Mouse (Mus musculus) heart, postnatal 0 days (tissue): Measurements from ENCODE around the gene Grap2. TPM values are rescaled to one million over a fixed set of nuclear protein-coding genes. Genes with fewer than 3 reads are reported as not detected.
"Not testable (repeated sequence)": the region's sequence is repeated elsewhere in the genome, so short reads cannot be mapped to it uniquely, and the experiment has no call there.

Experiments used
- ATAC-seq: fragments of 200-750 bp; cut with Nextera tagmentation; 2 replicates; pipeline ENCODE4 v1.8.0; 2017; ENCODE audit warnings: low read depth, moderate number of reproducible peaks, moderate library complexity; ENCODE audit not compliant: insufficient read depth
- DNase-seq: peaks from one replicate; pipeline ENCODE4 v3.0.0-alpha.2; 2016; ENCODE audit warnings: low spot score
- H3K27ac ChIP-seq: fragments of 300-500 bp; sonication (generic); 2 replicates; pipeline ENCODE4 v1.5.1; 2014; ENCODE audit warnings: low read depth, mild to moderate bottlenecking
- H3K27me3 ChIP-seq: fragments of 300-500 bp; sonication (generic); 2 replicates; pipeline ENCODE4 v1.6.1; 2014; ENCODE audit warnings: low read length, mixed read lengths; ENCODE audit not compliant: control insufficient read depth, insufficient read depth
- H3K36me3 ChIP-seq: fragments of 300-500 bp; sonication (generic); replicated peaks from 2 replicates; pipeline ENCODE4 v1.6.1; 2014; ENCODE audit warnings: low read length, mixed read lengths; ENCODE audit not compliant: control insufficient read depth, insufficient read depth
- H3K4me1 ChIP-seq: fragments of 300-500 bp; sonication (generic); 2 replicates; pipeline ENCODE4 v1.6.1; 2014; ENCODE audit warnings: antibody characterized with exemption; ENCODE audit not compliant: control insufficient read depth, insufficient read depth
- H3K4me2 ChIP-seq: fragments of 300-500 bp; sonication (generic); 2 replicates; pipeline ENCODE4 v1.6.1; 2014; ENCODE audit warnings: low read depth, mild to moderate bottlenecking, low read length, moderate library complexity
- H3K4me3 ChIP-seq: fragments of 300-500 bp; sonication (generic); 2 replicates; pipeline ENCODE4 v1.5.1; 2014; ENCODE audit warnings: low read depth, low read length
- H3K9ac ChIP-seq: fragments of 300-500 bp; sonication (generic); replicated peaks from 2 replicates; pipeline ENCODE4 v1.6.1; 2014; ENCODE audit warnings: low read depth, low read length, mixed read lengths
- H3K9me3 ChIP-seq: fragments of 300-500 bp; sonication (generic); replicated peaks from 2 replicates; pipeline ENCODE4 v1.6.1; 2016; ENCODE audit warnings: low read length; ENCODE audit not compliant: control insufficient read depth
- CTCF ChIP-seq: IDR thresholded peaks from 2 replicates; pipeline ENCODE4 v1.5.1; 2016; ENCODE audit warnings: antibody characterized with exemption, control low read depth, low read depth
- EP300 ChIP-seq: IDR thresholded peaks from 2 replicates; pipeline ENCODE4 v1.6.1; 2016; ENCODE audit warnings: antibody characterized with exemption, low read depth
- WGBS: fragments of 180-500 bp; shearing (Covaris S2); extraction: QIAGEN DNeasy Blood & Tissue Kit; methylation state at CpG from one replicate; pipeline ENCODE4 v1.1.7; 2014; 5-methylcytosine and 5-hydroxymethylcytosine counted together
- polyA plus RNA-seq: library from polyadenylated mRNA; unstranded; fragments of >200 nt; fragmentation: Nextera tagmentation; extraction: Ambion mirVana; gene quantifications from 2 replicates; pipeline ENCODE4 v1.2.1, GENCODE M21; 2015
- total RNA-seq: library from RNA; depleted of rRNA; stranded (reverse); fragments of >200 nt; gene quantifications from 2 replicates; pipeline ENCODE4 v1.2.3, GENCODE M21; 2014; ENCODE audit warnings: low replicate concordance

Gene Grap2
- total and polyA plus RNA-seq, 2 experiments from 2014 or later: 0.46 TPM; not detected in 1

- Histone ChIP-seq H3K27ac (no peak overlapping the region), H3K4me2 (peak overlapping the region; percentile 26; the same call in 1 of the 2 replicates), H3K36me3 (no peaks in the 10 kb centered on the region), H3K9me3 (no peaks in the 10 kb centered on the region), H3K27me3 (0 out of 2 replicates have a peak, but pooled peaks cover 24% of the 10 kb centered on the region), H3K4me1 (0 out of 2 replicates have a peak, but pooled peaks cover 5% of the 10 kb centered on the region), H3K4me3 (no peak overlapping the region; the same call in 1 of the 2 replicates), H3K9ac (no peak overlapping the region)
- 19% methylated on average over 22 of the region's 22 CpGs for WGBS
- DNase-seq (no peak), ATAC-seq (no peak)
- TF ChIP-seq EP300 (no peak), CTCF (no peak)
Measured at GRCm38 (mm10) chr15:80577166-80577960, 5.0 kb downstream of the Grap2 start.

- H3K4me1 ChIP-seq: 0 out of 2 replicates have a peak, but pooled peaks cover 5% of the 10 kb centered on the region
- ATAC-seq (no peak), DNase-seq (no peak)
- no peak for TF ChIP-seq CTCF
- TF ChIP-seq EP300: no peak
- no peak overlapping the region for H3K4me2 ChIP-seq
- WGBS: 70% methylated on average over 3 of the region's 3 CpGs
- H3K4me3 ChIP-seq: no peak overlapping the region
- no peaks in the 10 kb centered on the region for H3K9me3 ChIP-seq
- H3K9ac ChIP-seq: no peak overlapping the region
- H3K27ac ChIP-seq: no peak overlapping the region
- H3K36me3 ChIP-seq: no peaks in the 10 kb centered on the region
- H3K27me3 ChIP-seq: 0 out of 2 replicates have a peak, but pooled peaks cover 12% of the 10 kb centered on the region
Measured at GRCm38 (mm10) chr15:80579121-80579520, 6.7 kb downstream of the Grap2 start.

GRCm38 (mm10) chr15:80580585-80580984 lies 8.2 kb downstream of the Grap2 start:
- not testable (repeated sequence) for H3K27ac ChIP-seq, H3K4me1 ChIP-seq, H3K9ac ChIP-seq, H3K4me3 ChIP-seq, H3K9me3 ChIP-seq, H3K4me2 ChIP-seq, ATAC-seq, DNase-seq, H3K36me3 ChIP-seq
- H3K27me3 ChIP-seq: 0 out of 2 replicates have a peak, but pooled peaks cover 12% of the 10 kb centered on the region
- WGBS: 65% methylated on average over 1 of the region's 1 CpGs

- no peak for DNase-seq
- H3K27me3 ChIP-seq: 0 out of 2 replicates have a peak, but pooled peaks cover 8% of the 10 kb centered on the region
- no peak overlapping the region for H3K4me2 ChIP-seq
- no peak overlapping the region for H3K27ac ChIP-seq
- 43% methylated on average over 20 of the region's 20 CpGs for WGBS
- TF ChIP-seq EP300 (no peak), CTCF (no peak)
- no peaks in the 10 kb centered on the region for H3K9me3 ChIP-seq
- ATAC-seq: no peak
- H3K36me3 ChIP-seq: no peaks in the 10 kb centered on the region
- H3K4me1 ChIP-seq: no peaks in the 10 kb centered on the region
- H3K4me3 ChIP-seq: no peak overlapping the region
- no peak overlapping the region for H3K9ac ChIP-seq
Measured at GRCm38 (mm10) chr15:80582581-80583495, 10.4 kb downstream of the Grap2 start.

GRCm38 (mm10) chr15:80586296-80586695 lies 13.9 kb downstream of the Grap2 start:
- H3K4me3 ChIP-seq: no peak overlapping the region
- ATAC-seq: no peak
- no peak overlapping the region for H3K27ac ChIP-seq
- no peaks in the 10 kb centered on the region for H3K36me3 ChIP-seq
- no peaks in the 10 kb centered on the region for H3K27me3 ChIP-seq
- no peaks in the 10 kb centered on the region for H3K4me1 ChIP-seq
- no peaks in the 10 kb centered on the region for H3K9me3 ChIP-seq
- DNase-seq: no peak
- WGBS: 61% methylated on average over 4 of the region's 4 CpGs
- no peak overlapping the region for H3K4me2 ChIP-seq
- TF ChIP-seq EP300: no peak
- no peak for TF ChIP-seq CTCF
- H3K9ac ChIP-seq: no peak overlapping the region
